Mouse (Mus musculus) hematopoietic stem cell, adult 5-6 weeks (primary cell): ENCODE results near the gene Scaf11. TPM values are rescaled to one million over a fixed set of nuclear protein-coding genes. Genes with fewer than 3 reads are reported as not detected.

Source experiments
- ATAC-seq, 2 experiments: fragments of 125-278 bp in 1 of 2; replicated peaks in 1 of 2; 2 replicates each; pipeline ENCODE4 v1.8.0; 2016 to 2017; ENCODE audit warnings: inconsistent platforms in 2 of 2, mild to moderate bottlenecking in 2 of 2, moderate number of reproducible peaks in 2 of 2, low read depth in 1 of 2, moderate TSS enrichment in 1 of 2; ENCODE audit not compliant: low FRiP score in 2 of 2, poor library complexity in 2 of 2, severe bottlenecking in 2 of 2, insufficient read depth in 1 of 2, low TSS enrichment in 1 of 2
- total RNA-seq: library from RNA; stranded (forward); fragments of 172-1452, 232-1000 nt; gene quantifications from 2 replicates; pipeline ENCODE4 v1.2.3, GENCODE M21; 2017

Gene Scaf11
- total RNA-seq, 1 experiment from 2014 or later: 139 TPM

- no peak for ATAC-seq
Measured at GRCm38 (mm10) chr15:96366176-96366963, 94.3 kb downstream of the Scaf11 start.

- ATAC-seq: no peak
Measured at GRCm38 (mm10) chr15:96365351-96365750, 95.3 kb downstream of the Scaf11 start.

Other genes with a start within 250 kb of the Scaf11 start
- gene Arid2, start 173.3 kb downstream of the Scaf11 start, total RNA-seq: 51.4 and 61.5 TPM in 2 replicates
- 87.5 and 108 TPM in 2 replicates for gene Slc38a1, start 182.1 kb upstream of the Scaf11 start, total RNA-seq
- gene Slc38a2, start 238.9 kb upstream of the Scaf11 start, total RNA-seq: 128 and 155 TPM in 2 replicates